ENCODE assay signal across 28 mouse cellular contexts in genomic region chr10:93140778-93141177, GRCm38 (mm10). TPM values are rescaled to one million over a fixed set of nuclear protein-coding genes. Genes with fewer than 3 reads are reported as not detected.
A peak's percentile ranks its signal among the peaks of the same experiment; 100 is the strongest.
DNase-seq lines count a peak whose midpoint lies in the region; ATAC-seq lines count a peak whose summit lies in the region.
"Had no signal": no experiment of that assay in that cellular context is flagged by ENCODE, and none has a peak within 500 bp of the region (broad histone marks: within the 10 kb centered on the region; RNA-seq: fewer than 3 reads in every experiment).

No protein-coding gene starts in this region.

- no peaks in the 10 kb centered on the region for H3K27me3 ChIP-seq in erythroblast, embryonic 14.5 days (ENCODE audit: control insufficient read depth)
- no peaks in the 10 kb centered on the region for H3K27me3 ChIP-seq in midbrain, embryonic 11.5 days (ENCODE audit: control insufficient read depth, insufficient read depth, low read length)
- no peaks in the 10 kb centered on the region for H3K27me3 ChIP-seq in heart, embryonic 10.5 days (ENCODE audit: insufficient read depth, poor library complexity, severe bottlenecking)
- no peaks in the 10 kb centered on the region for H3K27me3 ChIP-seq in midbrain, embryonic 15.5 days (replicated peaks)
- H3K27me3 ChIP-seq: forebrain, embryonic 15.5 days; heart, embryonic 15.5 days; hindbrain, embryonic 15.5 days; limb, embryonic 12.5 days; midbrain, embryonic 13.5 days; neural tube, embryonic 13.5 days had no signal

- no peak for ATAC-seq in erythroblast, adult 5-6 weeks (replicated peaks; ENCODE audit: low FRiP score, poor library complexity, severe bottlenecking)
- ATAC-seq in granulocyte monocyte progenitor cell, adult 5-6 weeks (replicated peaks; ENCODE audit: poor library complexity, severe bottlenecking) = peak; percentile 41
- ATAC-seq in midbrain, embryonic 11.5 days (ENCODE audit: low FRiP score) = no peak
- ATAC-seq in midbrain, embryonic 15.5 days (replicated peaks) = no peak
- ATAC-seq: forebrain, embryonic 15.5 days; midbrain, embryonic 13.5 days had no signal

- H3K36me3 ChIP-seq in erythroblast, embryonic 14.5 days (ENCODE audit: control insufficient read depth) = peaks cover 61% of the 10 kb centered on the region
- no peaks in the 10 kb centered on the region for H3K36me3 ChIP-seq in midbrain, embryonic 11.5 days (ENCODE audit: control insufficient read depth, insufficient read depth, low read length)
- H3K36me3 ChIP-seq in heart, embryonic 10.5 days = no peaks in the 10 kb centered on the region
- H3K36me3 ChIP-seq in midbrain, embryonic 15.5 days (replicated peaks) = no peaks in the 10 kb centered on the region
- H3K36me3 ChIP-seq: forebrain, embryonic 15.5 days; heart, embryonic 15.5 days; hindbrain, embryonic 15.5 days; limb, embryonic 12.5 days; midbrain, embryonic 13.5 days; neural tube, embryonic 13.5 days had no signal

- no peak overlapping the region for H3K9ac ChIP-seq in midbrain, embryonic 11.5 days (ENCODE audit: low read length)
- no peak overlapping the region for H3K9ac ChIP-seq in midbrain, embryonic 15.5 days
- H3K9ac ChIP-seq: forebrain, embryonic 15.5 days; heart, embryonic 15.5 days; hindbrain, embryonic 15.5 days; limb, embryonic 12.5 days; midbrain, embryonic 13.5 days; neural tube, embryonic 13.5 days had no signal

- H3K9me3 ChIP-seq in erythroblast, embryonic 14.5 days (ENCODE audit: control insufficient read depth, low read length) = no peaks in the 10 kb centered on the region
- H3K9me3 ChIP-seq in midbrain, embryonic 11.5 days (ENCODE audit: control insufficient read depth, low read length) = no peaks in the 10 kb centered on the region
- H3K9me3 ChIP-seq in heart, embryonic 10.5 days = no peaks in the 10 kb centered on the region
- H3K9me3 ChIP-seq in midbrain, embryonic 15.5 days = no peaks in the 10 kb centered on the region
- H3K9me3 ChIP-seq: forebrain, embryonic 15.5 days; heart, embryonic 15.5 days; hindbrain, embryonic 15.5 days; limb, embryonic 12.5 days; midbrain, embryonic 13.5 days; neural tube, embryonic 13.5 days had no signal

- peak overlapping the region; percentile 86 for H3K4me3 ChIP-seq in erythroblast, embryonic 14.5 days (replicated peaks)
- no peak overlapping the region for H3K4me3 ChIP-seq in midbrain, embryonic 11.5 days (ENCODE audit: low read depth, low read length)
- H3K4me3 ChIP-seq in heart, embryonic 10.5 days = no peak overlapping the region
- no peak overlapping the region for H3K4me3 ChIP-seq in midbrain, embryonic 15.5 days
- H3K4me3 ChIP-seq: forebrain, embryonic 15.5 days; heart, adult 2 months; heart, embryonic 15.5 days; hindbrain, embryonic 15.5 days; layer of hippocampus, adult 2 months; limb, embryonic 12.5 days; midbrain, embryonic 13.5 days; neural tube, embryonic 13.5 days had no signal

- 67% methylated on average over 4 of the region's 4 CpGs for WGBS in midbrain, embryonic 11.5 days
- WGBS in heart, embryonic 10.5 days = 63% methylated on average over 4 of the region's 4 CpGs
- 61% methylated on average over 4 of the region's 4 CpGs for WGBS in midbrain, embryonic 15.5 days

- peak; percentile 56 for DNase-seq in 416B (ENCODE audit: low read depth)
- DNase-seq in naive thymus-derived CD4-positive, alpha-beta T cell, adult 2 months (ENCODE audit: low read depth) = peak; percentile 32
- no peak for DNase-seq in midbrain, embryonic 11.5 days (ENCODE audit: low spot score, missing footprints)
- no peak for DNase-seq in heart, embryonic 10.5 days (ENCODE audit: low spot score)
- DNase-seq: adrenal gland, adult 8-10 months; cerebellum, adult 2 months; cerebellum, postnatal 25 days; embryo, embryonic 11 days; gastrocnemius, postnatal 10 days; heart, adult 2 months; kidney, adult 2 months; kidney, postnatal 10 days; lung, adult 18-20 months; lung, postnatal 10 days; retina, postnatal 1 day; right cerebral cortex, postnatal 25 days; spleen, adult 18-20 months had no signal

- H3K27ac ChIP-seq in midbrain, embryonic 11.5 days (ENCODE audit: low read depth, low read length) = no peak overlapping the region
- H3K27ac ChIP-seq in heart, embryonic 10.5 days = no peak overlapping the region
- H3K27ac ChIP-seq in midbrain, embryonic 15.5 days = no peak overlapping the region
- H3K27ac ChIP-seq: forebrain, embryonic 15.5 days; heart, adult 2 months; heart, embryonic 15.5 days; hindbrain, embryonic 15.5 days; layer of hippocampus, adult 2 months; limb, embryonic 12.5 days; midbrain, embryonic 13.5 days; neural tube, embryonic 13.5 days had no signal

- H3K4me2 ChIP-seq in midbrain, embryonic 11.5 days = no peak overlapping the region
- no peak overlapping the region for H3K4me2 ChIP-seq in midbrain, embryonic 15.5 days
- H3K4me2 ChIP-seq: forebrain, embryonic 15.5 days; heart, embryonic 15.5 days; hindbrain, embryonic 15.5 days; limb, embryonic 12.5 days; midbrain, embryonic 13.5 days; neural tube, embryonic 13.5 days had no signal

- peaks cover 66% of the 10 kb centered on the region for H3K4me1 ChIP-seq in erythroblast, embryonic 14.5 days (ENCODE audit: control insufficient read depth)
- H3K4me1 ChIP-seq in midbrain, embryonic 11.5 days (ENCODE audit: control insufficient read depth, insufficient read depth, low read length) = peaks cover 4% of the 10 kb centered on the region; the same call in 1 of the 2 replicates
- H3K4me1 ChIP-seq in heart, embryonic 10.5 days = 0 out of 2 replicates have a peak, but pooled peaks cover 6% of the 10 kb centered on the region
- H3K4me1 ChIP-seq in midbrain, embryonic 15.5 days = peaks cover 7% of the 10 kb centered on the region; the same call in 1 of the 2 replicates
- H3K4me1 ChIP-seq: hindbrain, embryonic 15.5 days; limb, embryonic 12.5 days had no signal

RNA-seq across cellular contexts. Expression of gene Cdk17, which starts 19.9 kb away (rescaled TPM):
- polyA plus RNA-seq in erythroblast, embryonic 14.5 days (2012) = 0.17 and 0.41 TPM in 2 replicates
- 21.7 and 27.5 TPM in 2 replicates for total RNA-seq in erythroblast, adult 5-6 weeks (2015; ENCODE audit: low replicate concordance)
- 26.2 and 35.1 TPM in 2 replicates for total RNA-seq in erythroblast, adult 5-6 weeks (2017; ENCODE audit: low replicate concordance)
- 28.1 and 41.6 TPM in 2 replicates for total RNA-seq in granulocyte monocyte progenitor cell, adult 5-6 weeks (2014; fragmentation: Nextera tagmentation)
- 36.3 and 40.0 TPM in 2 replicates for total RNA-seq in granulocyte monocyte progenitor cell, adult 5-6 weeks (2017)
- 36.8 and 40.3 TPM in 2 replicates for polyA plus RNA-seq in midbrain, embryonic 11.5 days (2014; fragmentation: Nextera tagmentation; extraction: Ambion mirVana)
- polyA plus RNA-seq in heart, embryonic 10.5 days (2016; fragmentation: Nextera tagmentation; extraction: Ambion mirVana) = 16.4 and 20.0 TPM in 2 replicates
- polyA plus RNA-seq in midbrain, embryonic 15.5 days (2015; fragmentation: Nextera tagmentation; extraction: Ambion mirVana) = 42.2 and 45.7 TPM in 2 replicates

RNA-seq across cellular contexts. Expression of gene Cfap54, which starts 59.4 kb away (rescaled TPM):
- polyA plus RNA-seq in erythroblast, embryonic 14.5 days (2012) = 0.09 and 0.16 TPM in 2 replicates
- 0.42 TPM in 1 of 2 replicates, not detected in the other for total RNA-seq in erythroblast, adult 5-6 weeks (2015; ENCODE audit: low replicate concordance)
- 1.2 and 4.2 TPM in 2 replicates for total RNA-seq in erythroblast, adult 5-6 weeks (2017; ENCODE audit: low replicate concordance)
- 0.11 and 1.4 TPM in 2 replicates for total RNA-seq in granulocyte monocyte progenitor cell, adult 5-6 weeks (2014; fragmentation: Nextera tagmentation)
- 0.69 and 0.82 TPM in 2 replicates for total RNA-seq in granulocyte monocyte progenitor cell, adult 5-6 weeks (2017)
- polyA plus RNA-seq in midbrain, embryonic 11.5 days (2014; fragmentation: Nextera tagmentation; extraction: Ambion mirVana) = 0.80 and 0.89 TPM in 2 replicates
- 0.11 and 0.23 TPM in 2 replicates for polyA plus RNA-seq in heart, embryonic 10.5 days (2016; fragmentation: Nextera tagmentation; extraction: Ambion mirVana)
- polyA plus RNA-seq in midbrain, embryonic 15.5 days (2015; fragmentation: Nextera tagmentation; extraction: Ambion mirVana) = 3.0 and 4.0 TPM in 2 replicates

Comparison
In these comparisons a context has a peak if more than half of its experiments do, and no peak if none do; other contexts are left out.
1. DNase-seq: peak in 416B (single experiment) and naive thymus-derived CD4-positive, alpha-beta T cell, adult 2 months (single experiment); none in midbrain, embryonic 11.5 days (single experiment) and heart, embryonic 10.5 days (single experiment).
2. RNA of gene Cdk17, which starts 19.9 kb away (polyA plus RNA-seq): 42.2 to 45.7 TPM in midbrain, embryonic 15.5 days, 36.8 to 40.3 TPM in midbrain, embryonic 11.5 days and 16.4 to 20.0 TPM in heart, embryonic 10.5 days; 0.17 to 0.41 TPM in erythroblast, embryonic 14.5 days; every median in the first group is over 10 times any median in the second.